Comparison of ENCODE assay signal across 9 mouse cellular contexts in genomic region chr7:19664455-19664954, GRCm38 (mm10). TPM values are rescaled to one million over a fixed set of nuclear protein-coding genes. Genes with fewer than 3 reads are reported as not detected.
DNase-seq lines count a peak whose midpoint lies in the region; ATAC-seq and TF ChIP-seq lines count a peak whose summit lies in the region.
"Had no signal": no experiment of that assay in that cellular context is flagged by ENCODE, and none has a peak within 500 bp of the region (broad histone marks: within the 10 kb centered on the region; RNA-seq: fewer than 3 reads in every experiment).

No protein-coding gene starts in this region.

- H3K4me1 ChIP-seq in heart, embryonic 16.5 days (ENCODE audit: control insufficient read depth, insufficient read depth, low read length): peaks cover 26% of the 10 kb centered on the region
- peaks cover 10% of the 10 kb centered on the region for H3K4me1 ChIP-seq in forebrain, postnatal 0 days (ENCODE audit: insufficient read depth)

- no peak for DNase-seq in heart, adult 8-10 months (ENCODE audit: low spot score)
- peak; percentile 6 for DNase-seq in MN1 (ENCODE audit: low spot score)
- no peak for DNase-seq in forebrain, postnatal 0 days
- DNase-seq in cerebellum, adult 9-11 months: no peak
- no peak for DNase-seq in layer of hippocampus, postnatal 36 days
- no peak for DNase-seq in cerebellum, adult 18-20 months

- peak overlapping the region; percentile 65 for H3K27ac ChIP-seq in heart, embryonic 16.5 days (ENCODE audit: low read length)
- peak overlapping the region; percentile 76 for H3K27ac ChIP-seq in forebrain, postnatal 0 days (ENCODE audit: low read depth, low read length)
- H3K27ac ChIP-seq in macrophage: 0 out of 2 replicates have a peak overlapping the region, but pooled peaks have one; percentile 25

- peak overlapping the region; percentile 98 for H3K9ac ChIP-seq in heart, embryonic 16.5 days (ENCODE audit: low read length)
- H3K9ac ChIP-seq in forebrain, postnatal 0 days: peak overlapping the region; percentile 99

- H3K4me2 ChIP-seq in heart, embryonic 16.5 days (ENCODE audit: low read depth, low read length): peak overlapping the region; percentile 96
- H3K4me2 ChIP-seq in forebrain, postnatal 0 days (ENCODE audit: low read depth): peak overlapping the region; percentile 79

- no peaks in the 10 kb centered on the region for H3K9me3 ChIP-seq in heart, embryonic 16.5 days (replicated peaks; ENCODE audit: control insufficient read depth, low read length)
- H3K9me3 ChIP-seq in forebrain, postnatal 0 days (ENCODE audit: low read length): no peaks in the 10 kb centered on the region

- ATAC-seq in heart, embryonic 16.5 days (replicated peaks; ENCODE audit: extremely low read depth, insufficient read depth, low FRiP score): peak; percentile 26
- peak; percentile 23 for ATAC-seq in forebrain, postnatal 0 days

- H3K79me2 ChIP-seq in macrophage (ENCODE audit: inconsistent target): peaks cover 53% of the 10 kb centered on the region

- under 1% methylated on average over 37 of the region's 37 CpGs for WGBS in heart, embryonic 16.5 days
- WGBS in forebrain, postnatal 0 days: under 1% methylated on average over 37 of the region's 37 CpGs
- under 1% methylated on average over 33 of the region's 37 CpGs for WGBS in macrophage (ENCODE audit: missing documents)

- H3K4me3 ChIP-seq in heart, embryonic 16.5 days (ENCODE audit: low read length): peak overlapping the region; percentile 98
- peak overlapping the region; percentile 100 for H3K4me3 ChIP-seq in forebrain, postnatal 0 days (ENCODE audit: low read depth, low read length)
- peak overlapping the region; percentile 89 for H3K4me3 ChIP-seq in macrophage (ENCODE audit: inconsistent target)

- H3K27me3 ChIP-seq in heart, embryonic 16.5 days (ENCODE audit: control insufficient read depth, insufficient read depth, low read length): no peaks in the 10 kb centered on the region
- H3K27me3 ChIP-seq in forebrain, postnatal 0 days (ENCODE audit: insufficient read depth, low read length): no peaks in the 10 kb centered on the region
- H3K27me3 ChIP-seq: Patski had no signal

- TF ChIP-seq CTCF in forebrain, postnatal 0 days (IDR thresholded peaks at IDR 0.05; ENCODE audit: low read depth): no peak

- no peaks in the 10 kb centered on the region for H3K36me3 ChIP-seq in heart, embryonic 16.5 days (ENCODE audit: control insufficient read depth, insufficient read depth)
- H3K36me3 ChIP-seq in forebrain, postnatal 0 days (ENCODE audit: insufficient read depth): peaks cover 10% of the 10 kb centered on the region; the same call in 1 of the 2 replicates
- H3K36me3 ChIP-seq in macrophage (ENCODE audit: inconsistent target): peaks cover 6% of the 10 kb centered on the region; the same call in 1 of the 2 replicates

RNA-seq across cellular contexts. Expression of gene Clptm1, which starts 0.3 kb away (rescaled TPM):
- 74.3 and 81.9 TPM in 2 replicates for polyA plus RNA-seq in heart, embryonic 16.5 days (2015; fragmentation: Nextera tagmentation; extraction: Ambion mirVana)
- 10 to 100 TPM; 69.3 to 77.8 (median 72.6) TPM for total RNA-seq in heart, adult 8-10 months (2022)
- 93.2 and 109 TPM in 2 replicates for total RNA-seq in forebrain, postnatal 0 days (2014; rRNA removed)
- 111 and 136 TPM in 2 replicates for polyA plus RNA-seq in forebrain, postnatal 0 days (2015; fragmentation: Nextera tagmentation; extraction: Ambion mirVana)
- 10 to 100 TPM; 18.3 to 69.4 (median 43.8) TPM for total RNA-seq in macrophage (2018; cell fraction: chromatin; rRNA removed)
- 100 to 1,000 TPM in 19 of 26 experiments, 10 to 100 TPM in 7; 75.5 to 147 (median 110) TPM for total RNA-seq in macrophage (2018; cell fraction: cytosol; rRNA removed)
- total RNA-seq in macrophage (2018; cell fraction: nucleus; rRNA removed): 100 to 1,000 TPM in 10 of 26 experiments, 10 to 100 TPM in 16; 49.4 to 161 (median 93.3) TPM
- 90.5 to 113 TPM (median 108 TPM) in 3 replicates for polyA plus RNA-seq in macrophage (2018)
- 100 to 1,000 TPM; 131 to 144 TPM for total RNA-seq in layer of hippocampus, postnatal 36 days (2021)

RNA-seq across cellular contexts. Expression of gene Apoc2, which starts 13.2 kb away (rescaled TPM):
- 1.2 and 2.6 TPM in 2 replicates for polyA plus RNA-seq in heart, embryonic 16.5 days (2015; fragmentation: Nextera tagmentation; extraction: Ambion mirVana)
- under 1 TPM in 1 of 4 experiments, not detected in 3; 0.92 TPM for total RNA-seq in heart, adult 8-10 months (2022)
- 0.86 TPM in 1 of 2 replicates, not detected in the other for total RNA-seq in forebrain, postnatal 0 days (2014; rRNA removed)
- 0.50 TPM in 1 of 2 replicates, not detected in the other for polyA plus RNA-seq in forebrain, postnatal 0 days (2015; fragmentation: Nextera tagmentation; extraction: Ambion mirVana)
- total RNA-seq in macrophage (2018; cell fraction: chromatin; rRNA removed): 1 to 10 TPM in 11 of 26 experiments, not detected in 15; 1.3 to 3.4 (median 2.2) TPM
- total RNA-seq in macrophage (2018; cell fraction: cytosol; rRNA removed): 10 to 100 TPM; 21.6 to 44.6 (median 31.8) TPM
- total RNA-seq in macrophage (2018; cell fraction: nucleus; rRNA removed): 10 to 100 TPM in 4 of 26 experiments, 1 to 10 TPM in 22; 2.1 to 15.0 (median 5.5) TPM
- polyA plus RNA-seq in macrophage (2018): 31.8 to 82.7 TPM (median 33.3 TPM) in 3 replicates
- not detected for total RNA-seq in layer of hippocampus, postnatal 36 days (2021)
- polyA plus RNA-seq: Patski had no signal

RNA-seq across cellular contexts. Expression of gene Gm44805, which starts 16.7 kb away (rescaled TPM):
- polyA plus RNA-seq in heart, embryonic 16.5 days (2015; fragmentation: Nextera tagmentation; extraction: Ambion mirVana): 0.38 TPM in 1 of 2 replicates, not detected in the other
- not detected for total RNA-seq in heart, adult 8-10 months (2022)
- not detected in 2 replicates for total RNA-seq in forebrain, postnatal 0 days (2014; rRNA removed)
- polyA plus RNA-seq in forebrain, postnatal 0 days (2015; fragmentation: Nextera tagmentation; extraction: Ambion mirVana): not detected in 2 replicates
- total RNA-seq in macrophage (2018; cell fraction: chromatin; rRNA removed): 1 to 10 TPM in 1 of 26 experiments, not detected in 25; 2.2 TPM
- 1 to 10 TPM in 1 of 26 experiments, under 1 TPM in 1, not detected in 24; 0.49 to 1.2 TPM for total RNA-seq in macrophage (2018; cell fraction: cytosol; rRNA removed)
- not detected for total RNA-seq in macrophage (2018; cell fraction: nucleus; rRNA removed)
- polyA plus RNA-seq in macrophage (2018): not detected in 3 replicates
- not detected for total RNA-seq in layer of hippocampus, postnatal 36 days (2021)
- polyA plus RNA-seq: Patski had no signal

RNA-seq across cellular contexts. Expression of gene Apoc4, which starts 16.8 kb away (rescaled TPM):
- polyA plus RNA-seq in heart, embryonic 16.5 days (2015; fragmentation: Nextera tagmentation; extraction: Ambion mirVana): 0.22 and 0.37 TPM in 2 replicates
- not detected for total RNA-seq in heart, adult 8-10 months (2022)
- total RNA-seq in forebrain, postnatal 0 days (2014; rRNA removed): not detected in 2 replicates
- polyA plus RNA-seq in forebrain, postnatal 0 days (2015; fragmentation: Nextera tagmentation; extraction: Ambion mirVana): not detected in 2 replicates
- under 1 TPM in 1 of 26 experiments, not detected in 25; 0.33 TPM for total RNA-seq in macrophage (2018; cell fraction: chromatin; rRNA removed)
- 1 to 10 TPM in 1 of 26 experiments, under 1 TPM in 19, not detected in 6; 0.27 to 1.0 (median 0.52) TPM for total RNA-seq in macrophage (2018; cell fraction: cytosol; rRNA removed)
- total RNA-seq in macrophage (2018; cell fraction: nucleus; rRNA removed): not detected
- polyA plus RNA-seq in macrophage (2018): 1.1 TPM in 1 of 3 replicates, not detected in the others
- not detected for total RNA-seq in layer of hippocampus, postnatal 36 days (2021)

RNA-seq across cellular contexts. Expression of gene Apoc1, which starts 28.0 kb away (rescaled TPM):
- 8.9 and 9.2 TPM in 2 replicates for polyA plus RNA-seq in heart, embryonic 16.5 days (2015; fragmentation: Nextera tagmentation; extraction: Ambion mirVana)
- total RNA-seq in heart, adult 8-10 months (2022): 1 to 10 TPM in 1 of 4 experiments, under 1 TPM in 1, not detected in 2; 0.98 to 1.1 TPM
- total RNA-seq in forebrain, postnatal 0 days (2014; rRNA removed): 2.1 and 5.3 TPM in 2 replicates
- 3.0 and 5.5 TPM in 2 replicates for polyA plus RNA-seq in forebrain, postnatal 0 days (2015; fragmentation: Nextera tagmentation; extraction: Ambion mirVana)
- total RNA-seq in macrophage (2018; cell fraction: chromatin; rRNA removed): 1 to 10 TPM in 1 of 26 experiments, not detected in 25; 2.8 TPM
- total RNA-seq in macrophage (2018; cell fraction: cytosol; rRNA removed): 1 to 10 TPM in 25 of 26 experiments, under 1 TPM in 1; 0.93 to 9.2 (median 2.6) TPM
- 1 to 10 TPM in 8 of 26 experiments, not detected in 18; 1.8 to 6.1 (median 2.3) TPM for total RNA-seq in macrophage (2018; cell fraction: nucleus; rRNA removed)
- 4.3 to 4.7 TPM (median 4.4 TPM) in 3 replicates for polyA plus RNA-seq in macrophage (2018)
- total RNA-seq in layer of hippocampus, postnatal 36 days (2021): 1 to 10 TPM; 4.6 to 5.7 TPM

Comparison
In these comparisons a context has a peak if more than half of its experiments do, and no peak if none do; other contexts are left out.
1. H3K27ac ChIP-seq: peak in every context shown above with its lines; median percentile 76 in forebrain, postnatal 0 days; 65 in heart, embryonic 16.5 days; 25 in macrophage.